Mouse (Mus musculus) heart, postnatal 0 days (tissue): ENCODE measurements around the gene Gulp1. TPM values are rescaled to one million over a fixed set of nuclear protein-coding genes. Genes with fewer than 3 reads are reported as not detected.
A peak's percentile ranks its signal among the peaks of the same experiment; 100 is the strongest.

ENCODE experiments used
- ATAC-seq: fragments of 200-750 bp; cut with Nextera tagmentation; 2 replicates; pipeline ENCODE4 v1.8.0; 2017; ENCODE audit warnings: low read depth, moderate number of reproducible peaks, moderate library complexity; ENCODE audit not compliant: insufficient read depth
- DNase-seq: peaks from one replicate; pipeline ENCODE4 v3.0.0-alpha.2; 2016; ENCODE audit warnings: low spot score
- H3K27ac ChIP-seq: fragments of 300-500 bp; sonication (generic); 2 replicates; pipeline ENCODE4 v1.5.1; 2014; ENCODE audit warnings: low read depth, mild to moderate bottlenecking
- H3K27me3 ChIP-seq: fragments of 300-500 bp; sonication (generic); 2 replicates; pipeline ENCODE4 v1.6.1; 2014; ENCODE audit warnings: low read length, mixed read lengths; ENCODE audit not compliant: control insufficient read depth, insufficient read depth
- H3K36me3 ChIP-seq: fragments of 300-500 bp; sonication (generic); replicated peaks from 2 replicates; pipeline ENCODE4 v1.6.1; 2014; ENCODE audit warnings: low read length, mixed read lengths; ENCODE audit not compliant: control insufficient read depth, insufficient read depth
- H3K4me1 ChIP-seq: fragments of 300-500 bp; sonication (generic); 2 replicates; pipeline ENCODE4 v1.6.1; 2014; ENCODE audit warnings: antibody characterized with exemption; ENCODE audit not compliant: control insufficient read depth, insufficient read depth
- H3K4me2 ChIP-seq: fragments of 300-500 bp; sonication (generic); 2 replicates; pipeline ENCODE4 v1.6.1; 2014; ENCODE audit warnings: low read depth, mild to moderate bottlenecking, low read length, moderate library complexity
- H3K4me3 ChIP-seq: fragments of 300-500 bp; sonication (generic); 2 replicates; pipeline ENCODE4 v1.5.1; 2014; ENCODE audit warnings: low read depth, low read length
- H3K9ac ChIP-seq: fragments of 300-500 bp; sonication (generic); replicated peaks from 2 replicates; pipeline ENCODE4 v1.6.1; 2014; ENCODE audit warnings: low read depth, low read length, mixed read lengths
- H3K9me3 ChIP-seq: fragments of 300-500 bp; sonication (generic); replicated peaks from 2 replicates; pipeline ENCODE4 v1.6.1; 2016; ENCODE audit warnings: low read length; ENCODE audit not compliant: control insufficient read depth
- CTCF ChIP-seq: IDR thresholded peaks from 2 replicates; pipeline ENCODE4 v1.5.1; 2016; ENCODE audit warnings: antibody characterized with exemption, control low read depth, low read depth
- EP300 ChIP-seq: IDR thresholded peaks from 2 replicates; pipeline ENCODE4 v1.6.1; 2016; ENCODE audit warnings: antibody characterized with exemption, low read depth
- WGBS: fragments of 180-500 bp; shearing (Covaris S2); extraction: QIAGEN DNeasy Blood & Tissue Kit; methylation state at CpG from one replicate; pipeline ENCODE4 v1.1.7; 2014; 5-methylcytosine and 5-hydroxymethylcytosine counted together
- polyA plus RNA-seq: library from polyadenylated mRNA; unstranded; fragments of >200 nt; fragmentation: Nextera tagmentation; extraction: Ambion mirVana; gene quantifications from 2 replicates; pipeline ENCODE4 v1.2.1, GENCODE M21; 2015
- total RNA-seq: library from RNA; depleted of rRNA; stranded (reverse); fragments of >200 nt; gene quantifications from 2 replicates; pipeline ENCODE4 v1.2.3, GENCODE M21; 2014; ENCODE audit warnings: low replicate concordance

The Gulp1 gene
- total and polyA plus RNA-seq, 2 experiments from 2014 or later = 6.0 to 19.2 TPM

GRCm38 (mm10) chr1:44568296-44568695 lies 17.0 kb downstream of the Gulp1 start:
- DNase-seq (no peak), ATAC-seq (no peak)
- Histone ChIP-seq H3K9ac (no peak overlapping the region), H3K4me1 (no peaks in the 10 kb centered on the region), H3K36me3 (no peaks in the 10 kb centered on the region), H3K27ac (no peak overlapping the region), H3K27me3 (no peaks in the 10 kb centered on the region), H3K4me2 (no peak overlapping the region), H3K9me3 (no peaks in the 10 kb centered on the region), H3K4me3 (no peak overlapping the region)
- WGBS = 93% methylated on average over 2 of the region's 2 CpGs
- TF ChIP-seq CTCF (no peak), EP300 (no peak)

DNA sequence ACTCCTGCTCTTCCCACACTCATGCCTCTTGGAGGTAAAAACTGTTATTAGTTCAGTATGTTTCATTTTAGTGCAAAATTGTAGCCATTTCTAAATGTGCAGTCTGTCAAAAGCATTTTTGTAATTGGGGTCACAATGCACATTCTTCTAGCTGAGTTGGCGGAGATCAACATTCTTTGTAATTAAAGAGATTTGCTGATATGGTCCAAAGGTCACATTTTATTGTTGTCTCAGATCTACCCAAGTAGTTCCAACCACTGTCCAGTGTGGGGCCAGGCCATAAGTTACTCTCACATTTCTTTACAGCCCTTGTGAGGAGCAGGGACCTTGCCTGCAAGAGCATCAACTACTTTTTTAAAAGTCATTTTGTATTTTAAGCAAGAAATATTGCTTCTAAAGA lies 24.7 kb downstream of the Gulp1 start:
- Histone ChIP-seq H3K27ac (no peak overlapping the region), H3K4me2 (no peak overlapping the region), H3K27me3 (no peaks in the 10 kb centered on the region), H3K4me3 (no peak overlapping the region), H3K36me3 (no peaks in the 10 kb centered on the region), H3K4me1 (no peaks in the 10 kb centered on the region), H3K9me3 (no peaks in the 10 kb centered on the region), H3K9ac (no peak overlapping the region)
- DNase-seq (no peak), ATAC-seq (no peak)
- TF ChIP-seq CTCF (no peak), EP300 (no peak)
- WGBS = 73% methylated on average over 1 of the region's 1 CpGs

GRCm38 (mm10) chr1:44576610-44577009 lies 25.3 kb downstream of the Gulp1 start:
- Histone ChIP-seq H3K27ac (no peak overlapping the region), H3K9me3 (no peaks in the 10 kb centered on the region), H3K4me2 (no peak overlapping the region), H3K36me3 (no peaks in the 10 kb centered on the region), H3K9ac (no peak overlapping the region), H3K4me1 (no peaks in the 10 kb centered on the region), H3K4me3 (no peak overlapping the region), H3K27me3 (no peaks in the 10 kb centered on the region)
- ATAC-seq = no peak
- 56% methylated on average over 2 of the region's 2 CpGs for WGBS
- DNase-seq = no peak
- TF ChIP-seq EP300 = no peak
- TF ChIP-seq CTCF = no peak

GRCm38 (mm10) chr1:44580390-44580789 lies 29.1 kb downstream of the Gulp1 start:
- Histone ChIP-seq H3K4me1 (peaks cover 4% of the 10 kb centered on the region; the same call in 1 of the 2 replicates), H3K36me3 (no peaks in the 10 kb centered on the region), H3K9me3 (no peaks in the 10 kb centered on the region), H3K27me3 (no peaks in the 10 kb centered on the region), H3K27ac (no peak overlapping the region), H3K9ac (no peak overlapping the region), H3K4me3 (no peak overlapping the region), H3K4me2 (no peak overlapping the region)
- TF ChIP-seq EP300 = no peak
- TF ChIP-seq CTCF = no peak
- 90% methylated on average over 3 of the region's 3 CpGs for WGBS
- ATAC-seq (no peak), DNase-seq (no peak)

GRCm38 (mm10) chr1:44584886-44585385 lies 33.6 kb downstream of the Gulp1 start:
- DNase-seq (no peak), ATAC-seq (peak; percentile 58; the same call in 1 of the 2 replicates)
- Histone ChIP-seq H3K4me3 (no peak overlapping the region), H3K9ac (no peak overlapping the region), H3K27me3 (no peaks in the 10 kb centered on the region), H3K4me2 (no peak overlapping the region), H3K4me1 (peaks cover 4% of the 10 kb centered on the region; the same call in 1 of the 2 replicates), H3K27ac (no peak overlapping the region), H3K9me3 (no peaks in the 10 kb centered on the region), H3K36me3 (no peaks in the 10 kb centered on the region)
- TF ChIP-seq CTCF (no peak), EP300 (no peak)
- WGBS = 7% methylated on average over 3 of the region's 3 CpGs

DNA sequence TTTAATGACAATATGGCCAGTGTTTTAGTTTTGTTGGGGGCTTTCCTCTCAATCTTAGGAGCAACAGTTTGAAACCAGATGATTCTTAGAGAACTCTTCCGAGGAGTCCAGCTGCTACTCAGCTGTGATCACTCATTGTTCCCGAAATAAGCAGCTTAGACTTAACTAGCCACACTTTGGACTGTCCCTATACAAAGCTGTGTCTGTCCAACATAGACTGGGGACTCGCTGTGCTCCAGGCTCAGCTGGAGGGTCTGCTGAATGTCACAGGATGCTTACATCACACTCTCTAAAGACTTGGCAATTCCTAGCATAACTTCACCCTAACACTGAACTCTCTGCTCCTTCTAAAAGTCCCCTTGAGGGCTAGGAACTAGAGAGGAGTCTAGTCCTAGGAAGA lies 40.4 kb downstream of the Gulp1 start:
- H3K36me3 ChIP-seq = no peaks in the 10 kb centered on the region
- H3K4me3 ChIP-seq = no peak overlapping the region
- TF ChIP-seq CTCF = no peak
- TF ChIP-seq EP300 = no peak
- peak; percentile 36 for DNase-seq
- no peak overlapping the region for H3K9ac ChIP-seq
- H3K4me1 ChIP-seq = 0 out of 2 replicates have a peak, but pooled peaks cover 5% of the 10 kb centered on the region
- H3K27me3 ChIP-seq = no peaks in the 10 kb centered on the region
- 11% methylated on average over 3 of the region's 3 CpGs for WGBS
- peak; percentile 86 for ATAC-seq
- no peak overlapping the region for H3K27ac ChIP-seq
- H3K9me3 ChIP-seq = no peaks in the 10 kb centered on the region
- H3K4me2 ChIP-seq = no peak overlapping the region
